In the genomic region with DNA sequence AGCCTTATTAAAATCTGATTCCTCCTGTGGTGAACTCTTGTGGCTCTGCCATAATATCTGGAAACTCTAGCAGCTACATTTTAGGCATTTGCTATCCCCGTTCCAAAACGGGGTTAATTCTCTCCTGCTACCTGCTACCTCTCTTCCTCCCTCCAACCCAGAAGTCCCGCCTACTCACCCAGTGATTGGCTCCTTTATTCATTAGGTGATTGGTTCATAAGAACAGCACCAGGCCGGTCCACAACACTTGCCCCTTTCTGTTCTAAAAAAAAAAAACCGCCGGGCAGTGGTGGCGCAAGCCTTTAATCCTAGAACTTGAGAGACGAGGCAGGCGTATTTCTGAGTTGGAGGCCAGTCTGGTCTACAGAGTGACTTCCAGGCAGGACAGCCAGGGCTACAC, we compare ENCODE assay signal across 8 mouse cellular contexts. TPM values are rescaled to one million over a fixed set of nuclear protein-coding genes. Genes with fewer than 3 reads are reported as not detected.
DNase-seq lines count a peak whose midpoint lies in the region; ATAC-seq and TF ChIP-seq lines count a peak whose summit lies in the region.

No protein-coding gene starts in this region.

- no peaks in the 10 kb centered on the region for H3K27me3 ChIP-seq in CH12.LX (replicated peaks)
- H3K27me3 ChIP-seq in liver, adult 2 months (ENCODE audit: control insufficient read depth, insufficient read depth, low read length) = no peaks in the 10 kb centered on the region
- H3K27me3 ChIP-seq in spleen, adult 2 months (ENCODE audit: control insufficient read depth, insufficient read depth, low read length) = no peaks in the 10 kb centered on the region
- no peaks in the 10 kb centered on the region for H3K27me3 ChIP-seq in midbrain, embryonic 11.5 days (ENCODE audit: control insufficient read depth, insufficient read depth, low read length)

- H3K4me3 ChIP-seq in CH12.LX (replicated peaks in 1 of 3; ENCODE audit: low read depth in 2 of 3, low read length in 2 of 3, poor library complexity in 1 of 3) = peak overlapping the region; percentile 57 to 59 (median 57)
- peak overlapping the region; percentile 25; the same call in 1 of the 2 replicates for H3K4me3 ChIP-seq in liver, adult 2 months (ENCODE audit: insufficient read depth, low read depth, low read length)
- H3K4me3 ChIP-seq in spleen, adult 2 months (ENCODE audit: extremely low read depth, insufficient read depth, insufficient read length) = peak overlapping the region; percentile 47
- H3K4me3 ChIP-seq in midbrain, embryonic 11.5 days (ENCODE audit: low read depth, low read length) = no peak overlapping the region

- no peak for TF ChIP-seq EP300 in CH12.LX (IDR thresholded peaks at IDR 0.05; ENCODE audit: low read length)

- DNase-seq in adrenal gland, postnatal 10 days = peak; percentile 45
- DNase-seq in adrenal gland, adult 8-10 months = no peak
- peak; percentile 87 for DNase-seq in CH12.LX (ENCODE audit: extremely low read depth)
- peak; percentile 23 for DNase-seq in heart, postnatal 4 days
- DNase-seq in liver, adult 2 months (ENCODE audit: extremely low read depth, low read depth, low spot score) = peak; percentile 80
- DNase-seq in spleen, adult 2 months (ENCODE audit: low read depth in 1 of 2, low spot score in 2 of 2) = peak; percentile 35 to 41
- DNase-seq in midbrain, embryonic 11.5 days (ENCODE audit: low spot score, missing footprints) = no peak
- no peak for DNase-seq in gastrocnemius, postnatal 4 days (ENCODE audit: low spot score in 2 of 2)

- TF ChIP-seq CTCF in CH12.LX (conservative IDR thresholded peaks at IDR 0.05 in 1 of 2, IDR thresholded peaks at IDR 0.05 in 1 of 2; ENCODE audit: low read depth in 2 of 2, low read length in 2 of 2) = no peak
- no peak for TF ChIP-seq CTCF in liver, adult 2 months (IDR thresholded peaks at IDR 0.05; ENCODE audit: low read depth, low read length)
- no peak for TF ChIP-seq CTCF in spleen, adult 2 months (IDR thresholded peaks at IDR 0.05; ENCODE audit: extremely low read depth, insufficient read depth, insufficient read length, insufficient replicate concordance)

- ATAC-seq in midbrain, embryonic 11.5 days (ENCODE audit: low FRiP score) = no peak

- TF ChIP-seq RAD21 in CH12.LX (IDR thresholded peaks at IDR 0.05; ENCODE audit: low read depth, low read length) = no peak

- H3K36me3 ChIP-seq in CH12.LX (replicated peaks in 1 of 2; ENCODE audit: control insufficient read depth in 1 of 2, insufficient read depth in 1 of 2, low read length in 1 of 2) = no peaks in the 10 kb centered on the region
- no peaks in the 10 kb centered on the region for H3K36me3 ChIP-seq in liver, adult 2 months (ENCODE audit: control insufficient read depth, insufficient read depth, low read length)
- no peaks in the 10 kb centered on the region for H3K36me3 ChIP-seq in spleen, adult 2 months (ENCODE audit: control insufficient read depth, insufficient read depth, low read length)
- H3K36me3 ChIP-seq in midbrain, embryonic 11.5 days (ENCODE audit: control insufficient read depth, insufficient read depth, low read length) = no peaks in the 10 kb centered on the region

- dilution Hi-C loops in CH12.LX (cut with MboI; ENCODE audit: extremely low pct_ligation_motif_present, extremely low pct_unique_long_range_greater_than_20kb, low sequenced_read_pairs) = no loop called here

- H3K27ac ChIP-seq in CH12.LX (ENCODE audit: insufficient read depth, low read depth) = peak overlapping the region; percentile 60
- no peak overlapping the region for H3K27ac ChIP-seq in liver, adult 2 months (replicated peaks; ENCODE audit: insufficient read depth, low read depth, low read length)
- H3K27ac ChIP-seq in spleen, adult 2 months (ENCODE audit: insufficient read depth, low read length) = peak overlapping the region; percentile 29; the same call in 1 of the 2 replicates
- H3K27ac ChIP-seq in midbrain, embryonic 11.5 days (ENCODE audit: low read depth, low read length) = no peak overlapping the region

- H3K9ac ChIP-seq in CH12.LX (ENCODE audit: insufficient read depth, low read depth) = peak overlapping the region; percentile 75
- no peak overlapping the region for H3K9ac ChIP-seq in liver, adult 2 months (ENCODE audit: low read depth, low read length)
- H3K9ac ChIP-seq in midbrain, embryonic 11.5 days (ENCODE audit: low read length) = no peak overlapping the region

- WGBS in liver, adult 2 months = 4% methylated on average over 9 of the region's 9 CpGs
- WGBS in spleen, adult 2 months = 22% methylated on average over 9 of the region's 9 CpGs
- WGBS in midbrain, embryonic 11.5 days = 21% methylated on average over 9 of the region's 9 CpGs

- H3K4me1 ChIP-seq in CH12.LX (ENCODE audit: control insufficient read depth in 1 of 2, insufficient read depth in 2 of 2) = peaks cover 0 to 6% of the 10 kb centered on the region in 2 experiments; a peak in 1 of 4 replicates
- H3K4me1 ChIP-seq in liver, adult 2 months (ENCODE audit: control insufficient read depth, insufficient read depth, low read length) = no peaks in the 10 kb centered on the region
- H3K4me1 ChIP-seq in spleen, adult 2 months (ENCODE audit: control insufficient read depth, insufficient read depth, insufficient read length) = no peaks in the 10 kb centered on the region
- H3K4me1 ChIP-seq in midbrain, embryonic 11.5 days (ENCODE audit: control insufficient read depth, insufficient read depth, low read length) = no peaks in the 10 kb centered on the region

- in situ Hi-C loops in CH12.LX (cut with MboI; ENCODE audit: low pct_ligation_motif_present, low pct_unique_long_range_greater_than_20kb, low sequenced_read_pairs) = no loop called here

- no peaks in the 10 kb centered on the region for H3K9me3 ChIP-seq in CH12.LX (replicated peaks; ENCODE audit: low read length)
- H3K9me3 ChIP-seq in midbrain, embryonic 11.5 days (ENCODE audit: control insufficient read depth, low read length) = no peaks in the 10 kb centered on the region

- no peaks in the 10 kb centered on the region for H3K79me2 ChIP-seq in CH12.LX (replicated peaks; ENCODE audit: control insufficient read depth, extremely low read depth, insufficient read depth, poor library complexity, severe bottlenecking)
- no peaks in the 10 kb centered on the region for H3K79me2 ChIP-seq in liver, adult 2 months (ENCODE audit: control insufficient read depth, insufficient read depth, low read length)

- peak; percentile 85 for TF ChIP-seq POLR2A in CH12.LX (IDR thresholded peaks at IDR 0.05; ENCODE audit: low read depth, low read length)
- no peak for TF ChIP-seq POLR2A in liver, adult 2 months (IDR thresholded peaks at IDR 0.05; ENCODE audit: extremely low read depth, insufficient read depth, low read length)
- TF ChIP-seq POLR2A in spleen, adult 2 months (IDR thresholded peaks at IDR 0.05; ENCODE audit: low read depth, low read length) = no peak

- H3K4me2 ChIP-seq in CH12.LX (ENCODE audit: insufficient read depth, low read depth, poor library complexity, severe bottlenecking) = peak overlapping the region; percentile 79; the same call in 1 of the 2 replicates
- H3K4me2 ChIP-seq in midbrain, embryonic 11.5 days = no peak overlapping the region

RNA-seq across cellular contexts. Expression of gene Oscar, which starts 20.8 kb away (rescaled TPM):
- total RNA-seq in adrenal gland, postnatal 10 days (2021) = under 1 TPM; 0.58 to 0.72 TPM
- total RNA-seq in adrenal gland, adult 8-10 months (2022) = under 1 TPM in 2 of 4 experiments, not detected in 2; 0.17 to 0.21 TPM
- total RNA-seq in CH12.LX (2012; rRNA removed) (not detected in 2 replicates), CH12.LX (2014; rRNA removed) (not detected in 2 replicates)
- 0.39 and 0.45 TPM in 2 replicates for polyA plus RNA-seq in CH12.LX (2012; ENCODE audit: insufficient read length, low read depth)
- total RNA-seq in heart, postnatal 4 days (2021) = under 1 TPM; 0.52 to 0.81 TPM
- total RNA-seq in liver, adult 2 months (2014; rRNA removed) = not detected in 2 replicates
- 0.05 TPM in 1 of 2 replicates, not detected in the other for polyA plus RNA-seq in liver, adult 2 months (2012; rRNA removed)
- polyA plus RNA-seq in spleen, adult 2 months (2012; rRNA removed) = 0.14 and 0.15 TPM in 2 replicates
- polyA plus RNA-seq in midbrain, embryonic 11.5 days (2014; fragmentation: Nextera tagmentation; extraction: Ambion mirVana) = 0.08 and 0.25 TPM in 2 replicates
- under 1 TPM; 0.20 to 0.29 TPM for total RNA-seq in gastrocnemius, postnatal 4 days (2021)

RNA-seq across cellular contexts. Expression of gene Ndufa3, which starts 22.0 kb away (rescaled TPM):
- total RNA-seq in adrenal gland, postnatal 10 days (2021) = 1,000 to 10,000 TPM; 1,038 to 1,129 TPM
- 100 to 1,000 TPM; 561 to 701 (median 624) TPM for total RNA-seq in adrenal gland, adult 8-10 months (2022)
- total RNA-seq in CH12.LX (2012; rRNA removed) (261 and 292 TPM in 2 replicates), CH12.LX (2014; rRNA removed) (50.6 and 58.9 TPM in 2 replicates)
- 297 and 307 TPM in 2 replicates for polyA plus RNA-seq in CH12.LX (2012; ENCODE audit: insufficient read length, low read depth)
- 1,000 to 10,000 TPM; 1,232 to 1,303 TPM for total RNA-seq in heart, postnatal 4 days (2021)
- total RNA-seq in liver, adult 2 months (2014; rRNA removed) = 81.8 and 106 TPM in 2 replicates
- 380 and 395 TPM in 2 replicates for polyA plus RNA-seq in liver, adult 2 months (2012; rRNA removed)
- 117 and 124 TPM in 2 replicates for polyA plus RNA-seq in spleen, adult 2 months (2012; rRNA removed)
- 299 and 373 TPM in 2 replicates for polyA plus RNA-seq in midbrain, embryonic 11.5 days (2014; fragmentation: Nextera tagmentation; extraction: Ambion mirVana)
- total RNA-seq in gastrocnemius, postnatal 4 days (2021) = 100 to 1,000 TPM; 644 to 708 TPM

RNA-seq across cellular contexts. Expression of gene Tfpt, which starts 34.6 kb away (rescaled TPM):
- 10 to 100 TPM; 24.1 to 26.4 TPM for total RNA-seq in adrenal gland, postnatal 10 days (2021)
- total RNA-seq in adrenal gland, adult 8-10 months (2022) = 10 to 100 TPM; 23.1 to 31.3 (median 24.9) TPM
- total RNA-seq in CH12.LX (2012; rRNA removed) (28.8 and 33.2 TPM in 2 replicates), CH12.LX (2014; rRNA removed) (15.1 and 15.9 TPM in 2 replicates)
- 38.6 and 44.0 TPM in 2 replicates for polyA plus RNA-seq in CH12.LX (2012; ENCODE audit: insufficient read length, low read depth)
- total RNA-seq in heart, postnatal 4 days (2021) = 10 to 100 TPM; 18.0 to 23.0 TPM
- 4.3 and 4.8 TPM in 2 replicates for total RNA-seq in liver, adult 2 months (2014; rRNA removed)
- polyA plus RNA-seq in liver, adult 2 months (2012; rRNA removed) = 5.2 and 5.7 TPM in 2 replicates
- 6.8 TPM in 2 replicates for polyA plus RNA-seq in spleen, adult 2 months (2012; rRNA removed)
- 29.9 and 31.0 TPM in 2 replicates for polyA plus RNA-seq in midbrain, embryonic 11.5 days (2014; fragmentation: Nextera tagmentation; extraction: Ambion mirVana)
- total RNA-seq in gastrocnemius, postnatal 4 days (2021) = 10 to 100 TPM; 20.8 to 22.7 TPM

RNA-seq across cellular contexts. Expression of gene Prpf31, which starts 34.6 kb away (rescaled TPM):
- 10 to 100 TPM; 34.5 to 39.4 TPM for total RNA-seq in adrenal gland, postnatal 10 days (2021)
- total RNA-seq in adrenal gland, adult 8-10 months (2022) = 10 to 100 TPM; 38.9 to 57.0 (median 49.1) TPM
- 99.2 and 125 TPM in 2 replicates for total RNA-seq in CH12.LX (2012; rRNA removed)
- 117 and 119 TPM in 2 replicates for total RNA-seq in CH12.LX (2014; rRNA removed)
- 171 and 204 TPM in 2 replicates for polyA plus RNA-seq in CH12.LX (2012; ENCODE audit: insufficient read length, low read depth)
- 10 to 100 TPM; 37.5 to 40.3 TPM for total RNA-seq in heart, postnatal 4 days (2021)
- total RNA-seq in liver, adult 2 months (2014; rRNA removed) = 7.9 and 9.3 TPM in 2 replicates
- polyA plus RNA-seq in liver, adult 2 months (2012; rRNA removed) = 9.5 and 13.0 TPM in 2 replicates
- polyA plus RNA-seq in spleen, adult 2 months (2012; rRNA removed) = 24.1 and 27.8 TPM in 2 replicates
- polyA plus RNA-seq in midbrain, embryonic 11.5 days (2014; fragmentation: Nextera tagmentation; extraction: Ambion mirVana) = 140 and 148 TPM in 2 replicates
- 10 to 100 TPM; 38.3 to 38.9 TPM for total RNA-seq in gastrocnemius, postnatal 4 days (2021)

RNA-seq across cellular contexts. Expression of gene Cnot3, which starts 49.9 kb away (rescaled TPM):
- 10 to 100 TPM; 56.7 to 58.5 TPM for total RNA-seq in adrenal gland, postnatal 10 days (2021)
- 10 to 100 TPM; 48.3 to 83.2 (median 60.9) TPM for total RNA-seq in adrenal gland, adult 8-10 months (2022)
- 20.9 and 21.1 TPM in 2 replicates for total RNA-seq in CH12.LX (2012; rRNA removed)
- 5.8 and 10.5 TPM in 2 replicates for total RNA-seq in CH12.LX (2014; rRNA removed)
- 68.3 and 76.9 TPM in 2 replicates for polyA plus RNA-seq in CH12.LX (2012; ENCODE audit: insufficient read length, low read depth)
- total RNA-seq in heart, postnatal 4 days (2021) = 10 to 100 TPM; 37.9 to 38.3 TPM
- total RNA-seq in liver, adult 2 months (2014; rRNA removed) = 4.2 and 6.4 TPM in 2 replicates
- 22.3 and 29.3 TPM in 2 replicates for polyA plus RNA-seq in liver, adult 2 months (2012; rRNA removed)
- 94.1 and 111 TPM in 2 replicates for polyA plus RNA-seq in spleen, adult 2 months (2012; rRNA removed)
- 53.6 and 63.0 TPM in 2 replicates for polyA plus RNA-seq in midbrain, embryonic 11.5 days (2014; fragmentation: Nextera tagmentation; extraction: Ambion mirVana)
- 10 to 100 TPM; 49.3 to 50.3 TPM for total RNA-seq in gastrocnemius, postnatal 4 days (2021)

Comparison
In these comparisons a context has a peak if more than half of its experiments do, and no peak if none do; other contexts are left out.
1. DNase-seq: peak in adrenal gland, postnatal 10 days (single experiment), CH12.LX (single experiment), heart, postnatal 4 days (single experiment), liver, adult 2 months (single experiment) and spleen, adult 2 months (2 of 2); none in adrenal gland, adult 8-10 months (single experiment), midbrain, embryonic 11.5 days (single experiment) and gastrocnemius, postnatal 4 days (0 of 2).
2. H3K27ac ChIP-seq: peak in CH12.LX (single experiment) and spleen, adult 2 months (single experiment); none in liver, adult 2 months (single experiment) and midbrain, embryonic 11.5 days (single experiment).